ENCODE assay signal across 9 mouse cellular contexts in genomic region chr4:49843787-49844186, GRCm38 (mm10). TPM values are rescaled to one million over a fixed set of nuclear protein-coding genes. Genes with fewer than 3 reads are reported as not detected.
DNase-seq lines count a peak whose midpoint lies in the region; ATAC-seq and TF ChIP-seq lines count a peak whose summit lies in the region.
"Had no signal": no experiment of that assay in that cellular context is flagged by ENCODE, and none has a peak within 500 bp of the region (broad histone marks: within the 10 kb centered on the region; RNA-seq: fewer than 3 reads in every experiment).

No protein-coding gene starts in this region.

- no peak for ATAC-seq in forebrain, embryonic 16.5 days
- ATAC-seq in midbrain, postnatal 0 days (ENCODE audit: low FRiP score): no peak
- ATAC-seq: Patski had no signal

- TF ChIP-seq POLR2A in thymus, adult 2 months (IDR thresholded peaks at IDR 0.05; ENCODE audit: control insufficient read depth, extremely low read depth, insufficient read depth, low read length, poor library complexity): no peak

- DNase-seq in kidney, postnatal 14 days: peak; percentile 3
- no peak for DNase-seq in kidney, adult 9 months
- DNase-seq in embryo, embryonic 11 days: peak; percentile 63
- DNase-seq in midbrain, postnatal 0 days (ENCODE audit: low spot score): no peak
- no peak for DNase-seq in gastrocnemius, postnatal 4 days (ENCODE audit: low spot score in 2 of 2)
- DNase-seq in thymus, adult 2 months: no peak
- DNase-seq: cerebellum, adult 9-10 months had no signal

- peak overlapping the region; percentile 100 for H3K4me2 ChIP-seq in forebrain, embryonic 16.5 days (ENCODE audit: low read length)
- H3K4me2 ChIP-seq in midbrain, postnatal 0 days (ENCODE audit: low read depth, low read length, poor library complexity, severe bottlenecking): peak overlapping the region; percentile 53

- no peaks in the 10 kb centered on the region for H3K36me3 ChIP-seq in forebrain, embryonic 16.5 days (ENCODE audit: control insufficient read depth, insufficient read depth)
- H3K36me3 ChIP-seq in midbrain, postnatal 0 days (ENCODE audit: insufficient read depth, low read length): no peaks in the 10 kb centered on the region
- no peaks in the 10 kb centered on the region for H3K36me3 ChIP-seq in thymus, adult 2 months (ENCODE audit: control insufficient read depth, insufficient read depth, low read length)

- no peaks in the 10 kb centered on the region for H3K9me3 ChIP-seq in forebrain, embryonic 16.5 days (ENCODE audit: control insufficient read depth, low read length)
- no peaks in the 10 kb centered on the region for H3K9me3 ChIP-seq in midbrain, postnatal 0 days (ENCODE audit: low read length)

- no peak for TF ChIP-seq CTCF in midbrain, postnatal 0 days (IDR thresholded peaks at IDR 0.05)
- TF ChIP-seq CTCF in thymus, adult 2 months (IDR thresholded peaks at IDR 0.05; ENCODE audit: borderline replicate concordance, control insufficient read depth, extremely low read depth, insufficient read depth, low read length, poor library complexity): no peak

- H3K4me1 ChIP-seq in forebrain, embryonic 16.5 days (replicated peaks; ENCODE audit: control insufficient read depth, insufficient read depth, low read length): peaks cover 18% of the 10 kb centered on the region
- 0 out of 2 replicates have a peak, but pooled peaks cover 5% of the 10 kb centered on the region for H3K4me1 ChIP-seq in midbrain, postnatal 0 days (ENCODE audit: insufficient read depth, low read length)
- no peaks in the 10 kb centered on the region for H3K4me1 ChIP-seq in thymus, adult 2 months (replicated peaks; ENCODE audit: control insufficient read depth, insufficient read depth, low read length)

- peak overlapping the region; percentile 75 for H3K4me3 ChIP-seq in forebrain, embryonic 16.5 days (replicated peaks; ENCODE audit: low read length)
- peak overlapping the region; percentile 83 for H3K4me3 ChIP-seq in midbrain, postnatal 0 days (ENCODE audit: low read depth, low read length)
- no peak overlapping the region for H3K4me3 ChIP-seq in thymus, adult 2 months (ENCODE audit: control insufficient read depth, insufficient read depth, low read length)

- H3K9ac ChIP-seq in forebrain, embryonic 16.5 days (replicated peaks; ENCODE audit: low read depth, low read length): no peak overlapping the region
- H3K9ac ChIP-seq in midbrain, postnatal 0 days (replicated peaks; ENCODE audit: low read length, poor library complexity, severe bottlenecking): 0 out of 2 replicates have a peak overlapping the region, but pooled peaks have one; percentile 67

- peaks cover 16% of the 10 kb centered on the region for H3K27me3 ChIP-seq in forebrain, embryonic 16.5 days (replicated peaks; ENCODE audit: control insufficient read depth, insufficient read depth, low read length)
- no peaks in the 10 kb centered on the region for H3K27me3 ChIP-seq in midbrain, postnatal 0 days (ENCODE audit: insufficient read depth, low read length)
- no peaks in the 10 kb centered on the region; the same call in 1 of the 2 replicates for H3K27me3 ChIP-seq in thymus, adult 2 months (ENCODE audit: control insufficient read depth, insufficient read depth, low read length)

- 15% methylated on average over 6 of the region's 6 CpGs for WGBS in forebrain, embryonic 16.5 days
- 13% methylated on average over 6 of the region's 6 CpGs for WGBS in midbrain, postnatal 0 days
- 24% methylated on average over 6 of the region's 6 CpGs for WGBS in thymus, adult 2 months

- H3K27ac ChIP-seq in forebrain, embryonic 16.5 days (ENCODE audit: low read length): no peak overlapping the region
- H3K27ac ChIP-seq in midbrain, postnatal 0 days (ENCODE audit: low read depth, low read length): no peak overlapping the region
- H3K27ac ChIP-seq in thymus, adult 2 months (ENCODE audit: control insufficient read depth, insufficient read depth, low read length): no peak overlapping the region

RNA-seq across cellular contexts. Expression of gene Grin3a, which starts 1.8 kb away (rescaled TPM):
- 8.3 and 12.2 TPM in 2 replicates for polyA plus RNA-seq in forebrain, embryonic 16.5 days (2015; fragmentation: Nextera tagmentation; extraction: Ambion mirVana)
- total RNA-seq in midbrain, postnatal 0 days (2014; rRNA removed): 131 and 138 TPM in 2 replicates
- 35.5 and 40.4 TPM in 2 replicates for polyA plus RNA-seq in midbrain, postnatal 0 days (2015; fragmentation: Nextera tagmentation; extraction: Ambion mirVana)
- total RNA-seq in gastrocnemius, postnatal 4 days (2021): 1 to 10 TPM; 1.2 to 2.0 TPM
- polyA plus RNA-seq in thymus, adult 2 months (2012; rRNA removed): 0.05 and 0.08 TPM in 2 replicates

Comparison
In these comparisons a context has a peak if more than half of its experiments do, and no peak if none do; other contexts are left out.
1. DNase-seq: peak in kidney, postnatal 14 days (single experiment) and embryo, embryonic 11 days (single experiment); none in kidney, adult 9 months (single experiment), midbrain, postnatal 0 days (single experiment), gastrocnemius, postnatal 4 days (0 of 2) and thymus, adult 2 months (single experiment).